Mouse (Mus musculus) myocyte (in vitro differentiated cells): ENCODE measurements around the gene Rad23a.

Source experiments
- CEBPB ChIP-seq: IDR thresholded peaks from 2 replicates; pipeline ENCODE4 v1.6.1; 2011; ENCODE audit warnings: mild to moderate bottlenecking, moderate library complexity; ENCODE audit not compliant: poor library complexity, insufficient read depth, severe bottlenecking
- E2F4 ChIP-seq: IDR thresholded peaks from one replicate; pipeline ENCODE4 v1.6.1; 2011; ENCODE audit warnings: mild to moderate bottlenecking, control low read depth, moderate library complexity; ENCODE audit not compliant: insufficient read depth
- MAX ChIP-seq: IDR thresholded peaks from one replicate; pipeline ENCODE4 v1.6.1; 2011; ENCODE audit warnings: low read depth, mild to moderate bottlenecking, control low read depth
- MYOD1 ChIP-seq, 3 experiments: IDR thresholded peaks; one replicate each; pipeline ENCODE4 v1.6.1; 2011; ENCODE audit warnings: control low read depth in 2 of 3, low read depth in 2 of 3, mild to moderate bottlenecking in 2 of 3, moderate library complexity in 1 of 3; ENCODE audit not compliant: insufficient read length in 2 of 3, control insufficient read depth in 1 of 3
- MYOG ChIP-seq, 3 experiments: IDR thresholded peaks; one replicate each; pipeline ENCODE4 v1.6.1; 2011; ENCODE audit warnings: control low read depth in 2 of 3, low read depth in 2 of 3, mild to moderate bottlenecking in 2 of 3; ENCODE audit not compliant: insufficient read length in 2 of 3, control insufficient read depth in 1 of 3, insufficient read depth in 1 of 3
- POLR2A ChIP-seq: IDR thresholded peaks from one replicate; pipeline ENCODE4 v1.6.1; 2011; ENCODE audit warnings: low read depth, mild to moderate bottlenecking, control low read depth, moderate library complexity; ENCODE audit not compliant: insufficient read length
- POLR2AphosphoS2 ChIP-seq: IDR thresholded peaks from one replicate; pipeline ENCODE4 v1.6.1; 2011; ENCODE audit warnings: low read depth, control low read depth; ENCODE audit not compliant: insufficient read length
- TCF12 ChIP-seq: IDR thresholded peaks from one replicate; pipeline ENCODE4 v1.6.1; 2011; ENCODE audit warnings: mild to moderate bottlenecking, control low read depth; ENCODE audit not compliant: poor library complexity, insufficient read depth, severe bottlenecking
- USF1 ChIP-seq: IDR thresholded peaks from one replicate; pipeline ENCODE4 v1.6.1; 2011; ENCODE audit warnings: low read depth, mild to moderate bottlenecking, control low read depth, moderate library complexity

DNA sequence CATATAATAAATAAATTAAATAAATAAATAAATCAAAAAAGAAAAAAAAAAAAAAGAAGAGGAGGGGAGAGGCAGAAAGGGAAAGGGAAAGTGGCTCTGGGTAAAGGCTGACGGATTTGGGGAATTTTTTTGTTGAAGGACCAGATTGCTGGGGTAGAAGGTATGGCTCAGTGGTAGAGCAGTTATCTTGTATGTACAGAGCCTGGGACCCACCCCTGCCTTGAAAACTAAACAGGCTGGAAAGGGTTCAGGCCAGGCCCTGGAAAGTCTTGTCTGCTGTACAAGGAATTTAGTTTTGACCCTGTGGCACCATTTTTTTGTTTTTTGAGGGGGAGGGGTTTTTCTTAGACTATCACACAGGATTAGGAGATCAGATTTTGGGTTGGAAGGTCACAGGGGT lies 38.5 kb upstream of the Rad23a start:
- TF ChIP-seq POLR2A (no peak), MYOG (IDR thresholded peaks at IDR 0.05; ENCODE audit: control insufficient read depth in 1 of 3, insufficient read depth in 1 of 3, insufficient read length in 2 of 3, low read depth in 2 of 3) (no peak), USF1 (no peak), E2F4 (no peak), MAX (no peak), POLR2AphosphoS2 (no peak), MYOD1 (IDR thresholded peaks at IDR 0.05; ENCODE audit: control insufficient read depth in 1 of 3, insufficient read length in 2 of 3, low read depth in 2 of 3) (no peak), TCF12 (no peak), CEBPB (no peak)
